Mouse (Mus musculus) embryonic facial prominence, embryonic 11.5 days (tissue): ENCODE data around the gene Tmigd3. TPM values are rescaled to one million over a fixed set of nuclear protein-coding genes. Genes with fewer than 3 reads are reported as not detected.

Experiments used
- ATAC-seq: fragments of 200-750 bp; cut with Nextera tagmentation; replicated peaks from 2 replicates; pipeline ENCODE4 v1.8.0; 2017; ENCODE audit warnings: low read depth; ENCODE audit not compliant: insufficient number of reproducible peaks, low FRiP score, low TSS enrichment
- DNase-seq: peaks from one replicate; pipeline ENCODE4 v3.0.0-alpha.2; 2015; ENCODE audit warnings: low spot score
- H3K27ac ChIP-seq: fragments of 300-500 bp; sonication (generic); replicated peaks from 2 replicates; pipeline ENCODE4 v1.5.1; 2014; ENCODE audit warnings: mild to moderate bottlenecking, low read depth, low read length, control low read depth
- H3K27me3 ChIP-seq: fragments of 300-500 bp; sonication (generic); 2 replicates; pipeline ENCODE4 v1.6.1; 2014; ENCODE audit warnings: mild to moderate bottlenecking, low read length, moderate library complexity, mixed read lengths; ENCODE audit not compliant: control insufficient read depth, insufficient read depth
- H3K36me3 ChIP-seq: fragments of 300-500 bp; sonication (generic); replicated peaks from 2 replicates; pipeline ENCODE4 v1.6.1; 2014; ENCODE audit warnings: low read depth, mild to moderate bottlenecking, low read length, moderate library complexity, mixed read lengths; ENCODE audit not compliant: control insufficient read depth, insufficient read depth
- H3K4me1 ChIP-seq: fragments of 300-500 bp; sonication (generic); 2 replicates; pipeline ENCODE4 v1.6.1; 2014; ENCODE audit warnings: low read length, mixed read lengths; ENCODE audit not compliant: control insufficient read depth, insufficient read depth
- H3K4me2 ChIP-seq: fragments of 300-500 bp; sonication (generic); 2 replicates; pipeline ENCODE4 v1.6.1; 2014; ENCODE audit warnings: low read depth, mild to moderate bottlenecking, control low read depth, low read length, moderate library complexity
- H3K4me3 ChIP-seq: fragments of 300-500 bp; sonication (generic); 2 replicates; pipeline ENCODE4 v1.5.1; 2014; ENCODE audit warnings: low read depth, low read length, control low read depth
- H3K9ac ChIP-seq: fragments of 300-500 bp; sonication (generic); replicated peaks from 2 replicates; pipeline ENCODE4 v1.6.1; 2014; ENCODE audit warnings: mild to moderate bottlenecking, control low read depth, low read length
- H3K9me3 ChIP-seq: fragments of 300-500 bp; sonication (generic); replicated peaks from 2 replicates; pipeline ENCODE4 v1.6.1; 2016; ENCODE audit warnings: mild to moderate bottlenecking, low read length, inconsistent platforms, mixed read lengths; ENCODE audit not compliant: control insufficient read depth
- WGBS: fragments of 180-500 bp; shearing (Covaris S2); extraction: QIAGEN DNeasy Blood & Tissue Kit; methylation state at CpG from one replicate; pipeline ENCODE4 v1.1.7; 2014; 5-methylcytosine and 5-hydroxymethylcytosine counted together
- polyA plus RNA-seq: library from polyadenylated mRNA; unstranded; fragments of >200 nt; fragmentation: Nextera tagmentation; extraction: Ambion mirVana; gene quantifications from 2 replicates; pipeline ENCODE4 v1.2.1, GENCODE M21; 2014

Gene Tmigd3
- polyA plus RNA-seq, 1 experiment from 2014 or later, result not detected

GRCm38 (mm10) chr3:105959585-105959984 is 88.9 kb downstream of the Tmigd3 start:
- peak; percentile 34 for DNase-seq
- H3K27me3 ChIP-seq, result no peaks in the 10 kb centered on the region
- 0 out of 2 replicates have a peak, but pooled peaks cover 3% of the 10 kb centered on the region for H3K36me3 ChIP-seq
- H3K4me1 ChIP-seq, result no peaks in the 10 kb centered on the region
- WGBS, result under 1% methylated on average over 26 of the region's 26 CpGs
- H3K4me2 ChIP-seq, result peak overlapping the region; percentile 65
- H3K4me3 ChIP-seq, result peak overlapping the region; percentile 82
- H3K27ac ChIP-seq, result no peak overlapping the region
- H3K9me3 ChIP-seq, result no peaks in the 10 kb centered on the region
- H3K9ac ChIP-seq, result peak overlapping the region; percentile 78
- ATAC-seq, result peak; percentile 71

GRCm38 (mm10) chr3:105959999-105960398 is 89.3 kb downstream of the Tmigd3 start, which contains the start of gene Atp5f1:
Atp5f1 (minus strand) TSS chr3:105960099.
- H3K27ac ChIP-seq, result peak within 1 kb of the TSS; percentile 6; the same call in 1 of the 2 replicates
- peak within 1 kb of the TSS; percentile 82 for H3K4me3 ChIP-seq
- DNase-seq (no peak), ATAC-seq (peak; percentile 16; the same call in 1 of the 2 replicates)
- H3K36me3 ChIP-seq, result 0 out of 2 replicates have a peak, but pooled peaks cover 3% of the 10 kb centered on the region
- 5% methylated on average over 6 of the region's 6 CpGs for WGBS
- H3K9me3 ChIP-seq, result no peaks in the 10 kb centered on the region
- peak within 1 kb of the TSS; percentile 81 for H3K9ac ChIP-seq
- no peaks in the 10 kb centered on the region for H3K27me3 ChIP-seq
- peak within 1 kb of the TSS; percentile 65 for H3K4me2 ChIP-seq
- H3K4me1 ChIP-seq, result no peaks in the 10 kb centered on the region

GRCm38 (mm10) chr3:105960700-105961099 is 90.0 kb downstream of the Tmigd3 start:
- no peaks in the 10 kb centered on the region for H3K9me3 ChIP-seq
- no peak overlapping the region for H3K27ac ChIP-seq
- WGBS, result 92% methylated on average over 2 of the region's 2 CpGs
- no peaks in the 10 kb centered on the region for H3K27me3 ChIP-seq
- H3K4me3 ChIP-seq, result peak overlapping the region; percentile 82; the same call in 1 of the 2 replicates
- H3K36me3 ChIP-seq, result 0 out of 2 replicates have a peak, but pooled peaks cover 3% of the 10 kb centered on the region
- no peaks in the 10 kb centered on the region for H3K4me1 ChIP-seq
- ATAC-seq (no peak), DNase-seq (peak; percentile 7)
- H3K4me2 ChIP-seq, result no peak overlapping the region
- H3K9ac ChIP-seq, result no peak overlapping the region

GRCm38 (mm10) chr3:105971831-105972446 is 101.2 kb downstream of the Tmigd3 start:
- Histone ChIP-seq H3K36me3 (no peaks in the 10 kb centered on the region; the same call in none of the 2 replicates), H3K4me1 (no peaks in the 10 kb centered on the region), H3K27me3 (no peaks in the 10 kb centered on the region), H3K4me2 (no peak overlapping the region), H3K9ac (no peak overlapping the region), H3K4me3 (no peak overlapping the region), H3K27ac (no peak overlapping the region), H3K9me3 (no peaks in the 10 kb centered on the region)
- ATAC-seq (no peak), DNase-seq (no peak)
- WGBS, result 79% methylated on average over 5 of the region's 5 CpGs

- DNase-seq (no peak), ATAC-seq (no peak)
- H3K27ac ChIP-seq, result no peak within 1 kb of the TSS
- H3K4me3 ChIP-seq, result no peak within 1 kb of the TSS
- H3K9me3 ChIP-seq, result no peaks in the 10 kb centered on the region
- H3K9ac ChIP-seq, result no peak within 1 kb of the TSS
- no peak within 1 kb of the TSS for H3K4me2 ChIP-seq
- WGBS, result 82% methylated on average over 3 of the region's 3 CpGs
- H3K4me1 ChIP-seq, result no peaks in the 10 kb centered on the region
- H3K36me3 ChIP-seq, result no peaks in the 10 kb centered on the region; the same call in none of the 2 replicates
- H3K27me3 ChIP-seq, result no peaks in the 10 kb centered on the region
These were observed 102.7 kb downstream of the Tmigd3 start, which contains the start of gene Ovgp1 for GRCm38 (mm10) chr3:105973411-105973810. Ovgp1 (plus strand) TSS chr3:105973711.

Other genes starting within 250 kb of the Tmigd3 start
- gene Ddx20, start 183.3 kb upstream of the Tmigd3 start, polyA plus RNA-seq, result 49.5 and 56.8 TPM in 2 replicates
- 0.80 and 1.3 TPM in 2 replicates for gene Inka2, start 166.3 kb upstream of the Tmigd3 start, polyA plus RNA-seq
- 68.2 and 88.7 TPM in 2 replicates for gene Rap1a, start 69.6 kb upstream of the Tmigd3 start, polyA plus RNA-seq
- gene Adora3, start within 50 bp of the Tmigd3 start, polyA plus RNA-seq, result not detected in 2 replicates
- 0.39 and 0.49 TPM in 2 replicates for gene I830077J02Rik, start 61.8 kb downstream of the Tmigd3 start, polyA plus RNA-seq
- gene Wdr77, start 88.5 kb downstream of the Tmigd3 start, polyA plus RNA-seq, result 117 and 127 TPM in 2 replicates
- gene Atp5f1, start 89.2 kb downstream of the Tmigd3 start, polyA plus RNA-seq, result 561 and 575 TPM in 2 replicates
- 1.9 and 2.1 TPM in 2 replicates for gene Ovgp1, start 102.8 kb downstream of the Tmigd3 start, polyA plus RNA-seq
- gene Pifo, start 143.7 kb downstream of the Tmigd3 start, polyA plus RNA-seq, result not detected in 2 replicates
- gene Chil5, start 161.9 kb downstream of the Tmigd3 start, polyA plus RNA-seq, result 0.29 TPM in 1 of 2 replicates, not detected in the other
- not detected in 2 replicates for gene Chia1, start 242.3 kb downstream of the Tmigd3 start, polyA plus RNA-seq